Mouse (Mus musculus) heart, postnatal 0 days (tissue): Measurements from ENCODE around the gene Trmt2b. TPM values are rescaled to one million over a fixed set of nuclear protein-coding genes. Genes with fewer than 3 reads are reported as not detected.
A peak's percentile ranks its signal among the peaks of the same experiment; 100 is the strongest.
"Not testable (repeated sequence)": the region's sequence is repeated elsewhere in the genome, so short reads cannot be mapped to it uniquely, and the experiment has no call there.

Experiments
- ATAC-seq: fragments of 200-750 bp; cut with Nextera tagmentation; 2 replicates; pipeline ENCODE4 v1.8.0; 2017; ENCODE audit warnings: low read depth, moderate number of reproducible peaks, moderate library complexity; ENCODE audit not compliant: insufficient read depth
- DNase-seq: peaks from one replicate; pipeline ENCODE4 v3.0.0-alpha.2; 2016; ENCODE audit warnings: low spot score
- H3K27ac ChIP-seq: fragments of 300-500 bp; sonication (generic); 2 replicates; pipeline ENCODE4 v1.5.1; 2014; ENCODE audit warnings: low read depth, mild to moderate bottlenecking
- H3K27me3 ChIP-seq: fragments of 300-500 bp; sonication (generic); 2 replicates; pipeline ENCODE4 v1.6.1; 2014; ENCODE audit warnings: low read length, mixed read lengths; ENCODE audit not compliant: control insufficient read depth, insufficient read depth
- H3K36me3 ChIP-seq: fragments of 300-500 bp; sonication (generic); replicated peaks from 2 replicates; pipeline ENCODE4 v1.6.1; 2014; ENCODE audit warnings: low read length, mixed read lengths; ENCODE audit not compliant: control insufficient read depth, insufficient read depth
- H3K4me1 ChIP-seq: fragments of 300-500 bp; sonication (generic); 2 replicates; pipeline ENCODE4 v1.6.1; 2014; ENCODE audit warnings: antibody characterized with exemption; ENCODE audit not compliant: control insufficient read depth, insufficient read depth
- H3K4me2 ChIP-seq: fragments of 300-500 bp; sonication (generic); 2 replicates; pipeline ENCODE4 v1.6.1; 2014; ENCODE audit warnings: low read depth, mild to moderate bottlenecking, low read length, moderate library complexity
- H3K4me3 ChIP-seq: fragments of 300-500 bp; sonication (generic); 2 replicates; pipeline ENCODE4 v1.5.1; 2014; ENCODE audit warnings: low read depth, low read length
- H3K9ac ChIP-seq: fragments of 300-500 bp; sonication (generic); replicated peaks from 2 replicates; pipeline ENCODE4 v1.6.1; 2014; ENCODE audit warnings: low read depth, low read length, mixed read lengths
- H3K9me3 ChIP-seq: fragments of 300-500 bp; sonication (generic); replicated peaks from 2 replicates; pipeline ENCODE4 v1.6.1; 2016; ENCODE audit warnings: low read length; ENCODE audit not compliant: control insufficient read depth
- CTCF ChIP-seq: IDR thresholded peaks from 2 replicates; pipeline ENCODE4 v1.5.1; 2016; ENCODE audit warnings: antibody characterized with exemption, control low read depth, low read depth
- EP300 ChIP-seq: IDR thresholded peaks from 2 replicates; pipeline ENCODE4 v1.6.1; 2016; ENCODE audit warnings: antibody characterized with exemption, low read depth
- WGBS: fragments of 180-500 bp; shearing (Covaris S2); extraction: QIAGEN DNeasy Blood & Tissue Kit; methylation state at CpG from one replicate; pipeline ENCODE4 v1.1.7; 2014; 5-methylcytosine and 5-hydroxymethylcytosine counted together
- polyA plus RNA-seq: library from polyadenylated mRNA; unstranded; fragments of >200 nt; fragmentation: Nextera tagmentation; extraction: Ambion mirVana; gene quantifications from 2 replicates; pipeline ENCODE4 v1.2.1, GENCODE M21; 2015
- total RNA-seq: library from RNA; depleted of rRNA; stranded (reverse); fragments of >200 nt; gene quantifications from 2 replicates; pipeline ENCODE4 v1.2.3, GENCODE M21; 2014; ENCODE audit warnings: low replicate concordance; rRNA removed

Gene Trmt2b
- total RNA-seq, result 49.2 and 61.9 TPM in 2 replicates
- polyA plus RNA-seq, result 36.2 and 37.7 TPM in 2 replicates

- Histone ChIP-seq H3K9ac (peak within 1 kb of the TSS; percentile 53; the same call in 1 of the 2 replicates), H3K9me3 (no peaks in the 10 kb centered on the region), H3K27me3 (no peaks in the 10 kb centered on the region), H3K4me1 (no peaks in the 10 kb centered on the region), H3K4me2 (peak within 1 kb of the TSS; percentile 60), H3K4me3 (peak within 1 kb of the TSS; percentile 52), H3K36me3 (no peaks in the 10 kb centered on the region), H3K27ac (peak within 1 kb of the TSS; percentile 93)
- WGBS, result 15% methylated on average over 24 of the region's 26 CpGs
- TF ChIP-seq CTCF (no peak), EP300 (no peak)
- ATAC-seq, result peak; percentile 92
- DNase-seq, result peak; percentile 61
Measured at GRCm38 (mm10) chrX:134276275-134277160, at the start of gene Trmt2b. Gene Trmt2b, minus strand, starts transcription at chrX:134276984.

- Histone ChIP-seq H3K27me3 (no peaks in the 10 kb centered on the region), H3K36me3 (no peaks in the 10 kb centered on the region), H3K4me3 (no peak overlapping the region), H3K9ac (no peak overlapping the region), H3K4me1 (no peaks in the 10 kb centered on the region), H3K27ac (no peak overlapping the region), H3K9me3 (no peaks in the 10 kb centered on the region), H3K4me2 (no peak overlapping the region)
- 76% methylated on average over 2 of the region's 2 CpGs for WGBS
- DNase-seq (no peak), ATAC-seq (no peak)
- TF ChIP-seq CTCF (peak; percentile 38; the same call in 1 of the 2 replicates), EP300 (no peak)
Measured at GRCm38 (mm10) chrX:134319153-134319932, 42.6 kb upstream of the Trmt2b start.

- H3K36me3 ChIP-seq, H3K9ac ChIP-seq, H3K27ac ChIP-seq, H3K4me1 ChIP-seq, H3K4me3 ChIP-seq, H3K27me3 ChIP-seq, H3K9me3 ChIP-seq, DNase-seq, H3K4me2 ChIP-seq, ATAC-seq: not testable (repeated sequence)
- 71% methylated on average over 7 of the region's 7 CpGs for WGBS
Measured at GRCm38 (mm10) chrX:134311193-134311592, 34.4 kb upstream of the Trmt2b start.

- no peaks in the 10 kb centered on the region for H3K4me1 ChIP-seq
- peak overlapping the region; percentile 44 for H3K4me3 ChIP-seq
- peak overlapping the region; percentile 53 for H3K4me2 ChIP-seq
- no peaks in the 10 kb centered on the region for H3K36me3 ChIP-seq
- ATAC-seq (peak; percentile 73), DNase-seq (peak; percentile 7)
- TF ChIP-seq CTCF (no peak), EP300 (no peak)
- no peaks in the 10 kb centered on the region for H3K9me3 ChIP-seq
- H3K27ac ChIP-seq, result no peak overlapping the region
- no peaks in the 10 kb centered on the region for H3K27me3 ChIP-seq
- no peak overlapping the region; the same call in 1 of the 2 replicates for H3K9ac ChIP-seq
- 23% methylated on average over 9 of the region's 9 CpGs for WGBS
Measured at GRCm38 (mm10) chrX:134308275-134308634, 31.5 kb upstream of the Trmt2b start.

- H3K27ac ChIP-seq, result peak within 1 kb of the TSS; percentile 48; the same call in 1 of the 2 replicates
- no peak within 1 kb of the TSS; the same call in 1 of the 2 replicates for H3K9ac ChIP-seq
- DNase-seq, result peak; percentile 79
- ATAC-seq, result peak; percentile 98
- no peaks in the 10 kb centered on the region for H3K27me3 ChIP-seq
- H3K4me2 ChIP-seq, result peak within 1 kb of the TSS; percentile 53
- no peaks in the 10 kb centered on the region for H3K4me1 ChIP-seq
- H3K9me3 ChIP-seq, result no peaks in the 10 kb centered on the region
- TF ChIP-seq EP300 (no peak), CTCF (peak; percentile 19)
- WGBS, result 17% methylated on average over 36 of the region's 36 CpGs
- H3K36me3 ChIP-seq, result no peaks in the 10 kb centered on the region
- peak within 1 kb of the TSS; percentile 44 for H3K4me3 ChIP-seq
Measured at GRCm38 (mm10) chrX:134307534-134308274, 30.9 kb upstream of the Trmt2b start, which contains the start of gene Cenpi. Gene Cenpi, plus strand, starts transcription at chrX:134308084.
